Mouse (Mus musculus) neural tube, embryonic 13.5 days (tissue): ENCODE data around the gene Col5a1. TPM values are rescaled to one million over a fixed set of nuclear protein-coding genes. Genes with fewer than 3 reads are reported as not detected.

ENCODE experiments used
- ATAC-seq: fragments of 200-750 bp; cut with Nextera tagmentation; 2 replicates; pipeline ENCODE4 v1.8.0; 2017; ENCODE audit warnings: low read depth, mild to moderate bottlenecking, moderate TSS enrichment, moderate library complexity
- H3K27ac ChIP-seq: fragments of 300-500 bp; sonication (generic); replicated peaks from 2 replicates; pipeline ENCODE4 v1.5.1; 2015; ENCODE audit warnings: moderate library complexity, mild to moderate bottlenecking, inconsistent platforms
- H3K27me3 ChIP-seq: fragments of 300-500 bp; sonication (generic); 2 replicates; pipeline ENCODE4 v1.6.1; 2015; ENCODE audit warnings: mild to moderate bottlenecking, inconsistent platforms
- H3K36me3 ChIP-seq: fragments of 300-500 bp; sonication (generic); 2 replicates; pipeline ENCODE4 v1.6.1; 2015; ENCODE audit warnings: mild to moderate bottlenecking, inconsistent platforms
- H3K4me1 ChIP-seq: fragments of 300-500 bp; sonication (generic); replicated peaks from 2 replicates; pipeline ENCODE4 v1.6.1; 2015; ENCODE audit warnings: inconsistent platforms
- H3K4me2 ChIP-seq: fragments of 300-500 bp; sonication (generic); 2 replicates; pipeline ENCODE4 v1.6.1; 2015; ENCODE audit warnings: inconsistent platforms, mild to moderate bottlenecking, moderate library complexity
- H3K4me3 ChIP-seq: fragments of 300-500 bp; sonication (generic); 2 replicates; pipeline ENCODE4 v1.5.1; 2015; ENCODE audit warnings: mild to moderate bottlenecking, inconsistent platforms
- H3K9ac ChIP-seq: fragments of 300-500 bp; sonication (generic); 2 replicates; pipeline ENCODE4 v1.6.1; 2015; ENCODE audit warnings: moderate library complexity, mild to moderate bottlenecking, inconsistent platforms
- H3K9me3 ChIP-seq: fragments of 300-500 bp; sonication (generic); 2 replicates; pipeline ENCODE4 v1.6.1; 2016; ENCODE audit warnings: inconsistent platforms
- WGBS: fragments of 180-500 bp; shearing (Covaris S2); methylation state at CpG from one replicate; pipeline ENCODE4 v1.1.7; 2015; 5-methylcytosine and 5-hydroxymethylcytosine counted together
- polyA plus RNA-seq: library from polyadenylated mRNA; unstranded; fragments of >200 nt; fragmentation: Nextera tagmentation; extraction: Ambion mirVana; gene quantifications from 2 replicates; pipeline ENCODE4 v1.2.1, GENCODE M21; 2015

Gene Col5a1
- polyA plus RNA-seq, 1 experiment from 2014 or later, result 25.8 TPM

- Histone ChIP-seq H3K36me3 (no peaks in the 10 kb centered on the region), H3K4me1 (no peaks in the 10 kb centered on the region), H3K27me3 (no peaks in the 10 kb centered on the region), H3K9me3 (no peaks in the 10 kb centered on the region), H3K9ac (no peak overlapping the region), H3K4me2 (no peak overlapping the region), H3K27ac (no peak overlapping the region), H3K4me3 (no peak overlapping the region)
- WGBS, result 59% methylated on average over 4 of the region's 4 CpGs
- ATAC-seq, result no peak
Measured at GRCm38 (mm10) chr2:27871056-27871455, 15.2 kb upstream of the Col5a1 start.

DNA sequence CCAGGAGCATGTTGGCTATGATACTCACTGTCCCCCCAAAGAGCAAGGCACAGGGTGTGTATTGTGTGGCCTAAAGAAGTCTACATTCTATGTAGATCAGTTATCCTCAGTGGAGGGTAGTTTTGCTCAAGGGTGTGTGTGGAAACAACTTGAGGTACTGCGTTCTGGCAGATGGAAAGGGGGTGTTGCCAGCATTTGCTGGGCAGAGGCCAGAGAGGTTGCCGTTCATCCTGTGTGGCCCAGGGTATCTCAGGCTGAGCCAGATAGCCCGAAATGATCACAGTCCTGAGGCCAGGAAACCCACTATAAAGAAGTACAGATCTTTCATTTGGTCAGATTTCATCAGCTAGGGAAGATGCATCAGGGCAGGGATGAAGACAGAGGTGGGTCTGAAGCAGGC, 13.9 kb upstream of the Col5a1 start:
- no peak overlapping the region for H3K27ac ChIP-seq
- no peaks in the 10 kb centered on the region for H3K4me1 ChIP-seq
- H3K9me3 ChIP-seq, result no peaks in the 10 kb centered on the region
- no peaks in the 10 kb centered on the region for H3K36me3 ChIP-seq
- WGBS, result 82% methylated on average over 3 of the region's 3 CpGs
- H3K4me2 ChIP-seq, result no peak overlapping the region
- no peaks in the 10 kb centered on the region for H3K27me3 ChIP-seq
- no peak for ATAC-seq
- no peak overlapping the region for H3K9ac ChIP-seq
- H3K4me3 ChIP-seq, result no peak overlapping the region

DNA sequence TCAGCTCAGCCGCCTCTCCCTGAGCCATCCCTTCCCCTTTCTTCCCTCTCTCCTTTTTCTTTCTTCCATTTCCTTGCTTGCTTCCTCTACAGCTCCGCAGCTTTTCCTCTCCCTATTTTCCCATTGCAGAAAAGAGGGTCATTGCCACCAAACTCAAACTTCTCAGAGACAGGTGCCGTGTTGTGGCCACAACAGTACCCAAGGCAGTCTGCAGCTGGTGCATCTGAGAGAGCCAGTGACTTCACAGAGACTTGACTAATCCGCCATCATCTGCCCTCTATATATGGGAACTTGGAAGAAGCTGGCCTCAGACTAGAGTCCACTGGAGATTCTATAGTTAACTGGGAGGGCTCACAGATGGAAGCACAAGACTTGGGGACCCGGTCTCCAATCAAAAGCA, 13.2 kb upstream of the Col5a1 start:
- Histone ChIP-seq H3K27ac (no peak overlapping the region), H3K4me2 (no peak overlapping the region), H3K36me3 (no peaks in the 10 kb centered on the region), H3K9ac (no peak overlapping the region), H3K4me3 (no peak overlapping the region), H3K9me3 (no peaks in the 10 kb centered on the region), H3K4me1 (no peaks in the 10 kb centered on the region), H3K27me3 (no peaks in the 10 kb centered on the region)
- 77% methylated on average over 5 of the region's 5 CpGs for WGBS
- no peak for ATAC-seq

- H3K36me3 ChIP-seq, result no peaks in the 10 kb centered on the region
- H3K4me3 ChIP-seq, result no peak overlapping the region
- no peaks in the 10 kb centered on the region for H3K9me3 ChIP-seq
- no peak overlapping the region for H3K27ac ChIP-seq
- WGBS, result 86% methylated on average over 3 of the region's 3 CpGs
- H3K4me1 ChIP-seq, result no peaks in the 10 kb centered on the region
- ATAC-seq, result no peak
- no peaks in the 10 kb centered on the region for H3K27me3 ChIP-seq
- H3K9ac ChIP-seq, result no peak overlapping the region
- H3K4me2 ChIP-seq, result no peak overlapping the region
Measured at GRCm38 (mm10) chr2:27874596-27874995, 11.6 kb upstream of the Col5a1 start.

DNA sequence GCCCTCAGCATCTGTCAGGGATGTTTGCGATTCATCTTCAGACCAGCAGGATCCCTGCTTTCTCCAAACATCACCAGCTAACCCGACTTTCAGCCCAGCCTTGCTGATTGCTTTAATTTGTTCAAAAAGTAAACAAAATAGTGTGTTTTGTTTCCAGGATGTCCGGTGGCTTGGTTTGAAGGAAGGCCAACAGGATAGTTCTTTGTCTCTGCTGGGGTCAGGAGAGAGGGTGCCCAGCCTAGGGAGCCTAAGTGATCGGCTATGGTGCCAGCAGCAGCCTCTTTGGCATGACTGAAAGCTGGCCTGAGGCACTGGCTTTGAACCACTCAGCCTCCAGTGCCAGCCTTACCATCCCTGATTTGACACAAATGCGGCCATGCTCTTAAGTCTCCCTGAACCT, 11.0 kb upstream of the Col5a1 start:
- Histone ChIP-seq H3K27ac (no peak overlapping the region), H3K9ac (no peak overlapping the region), H3K4me1 (no peaks in the 10 kb centered on the region), H3K36me3 (no peaks in the 10 kb centered on the region), H3K4me2 (no peak overlapping the region), H3K27me3 (no peaks in the 10 kb centered on the region), H3K9me3 (no peaks in the 10 kb centered on the region), H3K4me3 (no peak overlapping the region)
- ATAC-seq, result no peak
- 72% methylated on average over 5 of the region's 5 CpGs for WGBS

- 79% methylated on average over 5 of the region's 5 CpGs for WGBS
Measured at GRCm38 (mm10) chr2:27875786-27876185, 10.4 kb upstream of the Col5a1 start.

GRCm38 (mm10) chr2:27876724-27877504, 9.3 kb upstream of the Col5a1 start:
- ATAC-seq, result no peak
- H3K4me2 ChIP-seq, result no peak overlapping the region
- H3K27me3 ChIP-seq, result no peaks in the 10 kb centered on the region
- 84% methylated on average over 13 of the region's 13 CpGs for WGBS
- no peaks in the 10 kb centered on the region for H3K9me3 ChIP-seq
- no peaks in the 10 kb centered on the region for H3K36me3 ChIP-seq
- no peak overlapping the region for H3K4me3 ChIP-seq
- H3K27ac ChIP-seq, result no peak overlapping the region
- H3K4me1 ChIP-seq, result no peaks in the 10 kb centered on the region
- no peak overlapping the region for H3K9ac ChIP-seq

More at GRCm38 (mm10) chr2:27875786-27876185, 10.4 kb upstream of the Col5a1 start:
- H3K4me2 ChIP-seq, result no peak overlapping the region
- H3K27me3 ChIP-seq, result no peaks in the 10 kb centered on the region
- H3K9me3 ChIP-seq, result no peaks in the 10 kb centered on the region
- no peaks in the 10 kb centered on the region for H3K4me1 ChIP-seq
- no peak for ATAC-seq
- no peak overlapping the region for H3K27ac ChIP-seq
- H3K4me3 ChIP-seq, result no peak overlapping the region
- no peak overlapping the region for H3K9ac ChIP-seq
- H3K36me3 ChIP-seq, result no peaks in the 10 kb centered on the region

- H3K4me3 ChIP-seq, result no peak overlapping the region
- H3K4me2 ChIP-seq, result no peak overlapping the region
- no peaks in the 10 kb centered on the region for H3K9me3 ChIP-seq
- no peaks in the 10 kb centered on the region for H3K27me3 ChIP-seq
- H3K4me1 ChIP-seq, result no peaks in the 10 kb centered on the region
- WGBS, result 83% methylated on average over 5 of the region's 5 CpGs
- no peak for ATAC-seq
- no peaks in the 10 kb centered on the region for H3K36me3 ChIP-seq
- H3K9ac ChIP-seq, result no peak overlapping the region
- no peak overlapping the region for H3K27ac ChIP-seq
Measured at GRCm38 (mm10) chr2:27878066-27878465, 8.2 kb upstream of the Col5a1 start.

DNA sequence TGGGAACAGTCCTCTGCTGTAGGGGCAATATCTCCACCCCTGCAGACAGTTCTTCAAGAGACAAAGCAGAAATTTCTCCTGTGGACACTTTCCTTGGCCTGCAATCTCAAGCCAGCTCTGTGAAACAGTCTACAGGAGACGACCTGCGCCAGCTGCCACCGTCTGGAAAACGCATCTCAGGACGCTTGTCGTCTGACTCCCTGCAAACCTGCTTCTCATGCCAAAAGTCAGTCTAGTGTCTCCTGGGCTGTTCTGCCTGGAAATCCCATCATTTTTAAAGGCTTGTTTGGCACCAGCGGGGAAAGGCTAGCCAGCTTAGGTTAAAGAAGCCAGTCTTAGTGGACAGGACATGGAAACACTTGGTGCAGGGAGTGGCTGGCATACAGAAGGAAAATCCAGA, 2.9 kb upstream of the Col5a1 start:
- WGBS, result 86% methylated on average over 7 of the region's 7 CpGs
- no peak overlapping the region for H3K4me3 ChIP-seq
- H3K4me1 ChIP-seq, result peaks cover 31% of the 10 kb centered on the region
- no peak overlapping the region for H3K9ac ChIP-seq
- ATAC-seq, result no peak
- H3K4me2 ChIP-seq, result no peak overlapping the region
- peaks cover 25% of the 10 kb centered on the region for H3K27me3 ChIP-seq
- H3K9me3 ChIP-seq, result no peaks in the 10 kb centered on the region
- no peak overlapping the region for H3K27ac ChIP-seq
- no peaks in the 10 kb centered on the region for H3K36me3 ChIP-seq

DNA sequence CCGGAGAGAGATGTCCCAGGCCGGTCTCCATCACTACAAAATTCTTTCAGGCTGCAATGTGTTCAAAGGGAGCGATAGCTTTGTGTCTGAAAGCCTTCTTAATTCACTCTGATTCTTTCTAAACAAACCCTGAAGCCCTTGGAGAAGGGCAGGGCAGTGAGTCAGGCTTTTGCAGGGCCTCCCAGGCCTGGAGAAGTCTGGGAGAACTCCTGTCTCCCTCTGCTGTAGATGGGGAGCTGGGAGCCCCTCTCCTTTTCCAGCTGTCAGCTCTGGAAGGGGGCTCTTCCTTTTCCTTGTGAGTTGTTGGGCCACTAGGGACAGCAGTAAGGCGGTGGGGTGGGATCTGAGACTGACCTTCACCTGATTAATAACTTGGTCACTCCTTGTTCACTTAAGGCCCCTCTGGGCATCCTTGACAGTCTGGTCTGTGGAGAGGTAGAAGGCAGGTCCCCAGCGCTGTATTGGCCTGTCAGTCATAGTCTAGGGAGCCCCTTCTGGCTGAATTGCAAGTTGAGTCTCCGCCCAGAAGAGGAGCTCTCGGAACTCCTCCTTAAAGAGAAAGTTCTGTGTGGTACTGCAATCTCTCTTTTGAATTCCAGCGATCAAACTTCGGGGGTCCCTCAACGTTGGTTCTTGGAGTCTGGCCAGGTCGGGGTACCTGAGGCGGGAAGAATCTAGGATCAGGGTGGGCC, 623 bp upstream of the Col5a1 start:
- Histone ChIP-seq H3K4me2 (peak overlapping the region; percentile 75), H3K4me1 (peaks cover 43% of the 10 kb centered on the region), H3K27ac (peak overlapping the region; percentile 68), H3K27me3 (peaks cover 33% of the 10 kb centered on the region), H3K4me3 (peak overlapping the region; percentile 48), H3K9ac (peak overlapping the region; percentile 66), H3K36me3 (no peaks in the 10 kb centered on the region), H3K9me3 (no peaks in the 10 kb centered on the region)
- WGBS, result 8% methylated on average over 12 of the region's 12 CpGs
- peak; percentile 81 for ATAC-seq

GRCm38 (mm10) chr2:27886608-27887460, 609 bp downstream of the Col5a1 start:
- Histone ChIP-seq H3K4me2 (peak overlapping the region; percentile 75), H3K27ac (peak overlapping the region; percentile 39), H3K9me3 (no peaks in the 10 kb centered on the region), H3K9ac (peak overlapping the region; percentile 66), H3K4me3 (peak overlapping the region; percentile 48), H3K27me3 (peaks cover 33% of the 10 kb centered on the region), H3K36me3 (no peaks in the 10 kb centered on the region), H3K4me1 (peaks cover 43% of the 10 kb centered on the region)
- whole genome bisulfite sequencing, result under 1% methylated on average over 65 of the region's 67 CpGs
- ATAC-seq, result peak; percentile 41
